In the genomic region with DNA sequence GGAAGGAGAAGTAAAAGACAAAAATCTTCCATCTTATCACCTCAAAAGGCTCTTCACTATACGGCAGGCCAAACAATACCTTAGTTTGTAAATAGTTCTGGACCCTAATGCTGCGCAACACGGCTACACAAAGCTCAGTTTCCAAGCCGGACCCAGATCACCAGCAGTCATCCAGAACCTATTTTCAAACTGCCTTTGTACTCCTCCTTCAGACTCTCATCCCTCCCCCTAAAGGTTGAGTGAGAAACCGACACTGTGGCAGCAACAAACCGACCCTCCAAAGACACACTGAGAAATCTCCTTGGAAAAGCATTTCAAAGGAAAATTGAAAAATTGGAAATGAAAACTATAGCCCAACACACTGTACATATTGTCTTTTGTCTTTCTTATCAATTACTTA, we compare ENCODE assay signal across 8 mouse cellular contexts. TPM values are rescaled to one million over a fixed set of nuclear protein-coding genes. Genes with fewer than 3 reads are reported as not detected.
DNase-seq lines count a peak whose midpoint lies in the region; ATAC-seq and TF ChIP-seq lines count a peak whose summit lies in the region.

No protein-coding gene starts in this region.

- peak overlapping the region; percentile 98 for H3K27ac ChIP-seq in gastrocnemius, adult 2 months
- no peak overlapping the region for H3K27ac ChIP-seq in forebrain, embryonic 14.5 days (ENCODE audit: low read depth, low read length)
- H3K27ac ChIP-seq in liver, embryonic 16.5 days (ENCODE audit: low read length), result no peak overlapping the region

- no peaks in the 10 kb centered on the region for H3K9me3 ChIP-seq in E14TG2a.4 (ENCODE audit: low read length)
- no peaks in the 10 kb centered on the region for H3K9me3 ChIP-seq in forebrain, embryonic 14.5 days (replicated peaks; ENCODE audit: control insufficient read depth, low read length)
- H3K9me3 ChIP-seq in liver, embryonic 16.5 days (replicated peaks; ENCODE audit: control insufficient read depth, low read length), result no peaks in the 10 kb centered on the region

- no peaks in the 10 kb centered on the region for H3K27me3 ChIP-seq in E14TG2a.4 (ENCODE audit: insufficient read depth, low read length)
- H3K27me3 ChIP-seq in forebrain, embryonic 14.5 days (replicated peaks; ENCODE audit: control insufficient read depth, insufficient read depth, low read length), result no peaks in the 10 kb centered on the region
- H3K27me3 ChIP-seq in liver, embryonic 16.5 days (ENCODE audit: control insufficient read depth, insufficient read depth, low read depth, low read length), result no peaks in the 10 kb centered on the region

- no peak for TF ChIP-seq CTCF in gastrocnemius, adult 2 months (IDR thresholded peaks at IDR 0.05)
- TF ChIP-seq CTCF in E14TG2a.4 (conservative IDR thresholded peaks at IDR 0.05; ENCODE audit: low read length), result no peak

- no peak for ATAC-seq in forebrain, embryonic 14.5 days
- no peak for ATAC-seq in liver, embryonic 16.5 days (ENCODE audit: low read depth)

- peak overlapping the region; percentile 70 for H3K9ac ChIP-seq in forebrain, embryonic 14.5 days (ENCODE audit: low read length)
- peak overlapping the region; percentile 22; the same call in 1 of the 2 replicates for H3K9ac ChIP-seq in liver, embryonic 16.5 days (ENCODE audit: low read depth, low read length)

- H3K36me3 ChIP-seq in E14TG2a.4 (ENCODE audit: insufficient read depth, low read length), result 0 out of 2 replicates have a peak, but pooled peaks cover 10% of the 10 kb centered on the region
- H3K36me3 ChIP-seq in forebrain, embryonic 14.5 days (ENCODE audit: control insufficient read depth, insufficient read depth, low read length), result no peaks in the 10 kb centered on the region
- H3K36me3 ChIP-seq in liver, embryonic 16.5 days (ENCODE audit: control insufficient read depth, insufficient read depth), result no peaks in the 10 kb centered on the region

- peak overlapping the region; percentile 87 for H3K4me3 ChIP-seq in gastrocnemius, adult 2 months
- H3K4me3 ChIP-seq in E14TG2a.4 (replicated peaks; ENCODE audit: low read length), result peak overlapping the region; percentile 89
- H3K4me3 ChIP-seq in forebrain, embryonic 14.5 days (ENCODE audit: low read depth, low read length), result peak overlapping the region; percentile 49
- peak overlapping the region; percentile 34 for H3K4me3 ChIP-seq in liver, embryonic 16.5 days (ENCODE audit: low read depth, low read length)

- no peak for DNase-seq in gastrocnemius, adult 2 months
- no peak for DNase-seq in gastrocnemius, postnatal 25 days
- peak; percentile 58 for DNase-seq in forebrain, embryonic 14.5 days (ENCODE audit: low spot score)
- no peak for DNase-seq in right cerebral cortex, postnatal 4 days
- DNase-seq in adrenal gland, adult 2 months, result no peak
- no peak for DNase-seq in kidney, adult 11 months

- H3K4me2 ChIP-seq in forebrain, embryonic 14.5 days (ENCODE audit: low read length), result peak overlapping the region; percentile 84
- H3K4me2 ChIP-seq in liver, embryonic 16.5 days (ENCODE audit: low read depth, low read length), result peak overlapping the region; percentile 34

- peaks cover 55% of the 10 kb centered on the region for H3K4me1 ChIP-seq in E14TG2a.4 (replicated peaks; ENCODE audit: low read depth, low read length)
- H3K4me1 ChIP-seq in forebrain, embryonic 14.5 days (ENCODE audit: control insufficient read depth, insufficient read depth, low read length), result peaks cover 2% of the 10 kb centered on the region; the same call in 1 of the 2 replicates
- peaks cover 12% of the 10 kb centered on the region; the same call in 1 of the 2 replicates for H3K4me1 ChIP-seq in liver, embryonic 16.5 days (ENCODE audit: control insufficient read depth, low read depth, low read length)

- intact Hi-C loops in gastrocnemius, adult 2 months (cut with DNase I), result no loop called here

- whole genome bisulfite sequencing in forebrain, embryonic 14.5 days, result 29% methylated on average over 6 of the region's 6 CpGs
- WGBS in liver, embryonic 16.5 days (ENCODE audit: insufficient replicate concordance), result 55% methylated on average over 6 of the region's 6 CpGs

RNA-seq across cellular contexts. Expression of a gene that starts 2.2 kb away (rescaled TPM):
- 10 to 100 TPM; 25.8 to 35.1 TPM for total RNA-seq in gastrocnemius, adult 2 months (2021)
- 10 to 100 TPM; 29.6 to 31.2 TPM for total RNA-seq in gastrocnemius, postnatal 25 days (2021)
- 27.1 and 27.8 TPM in 2 replicates for polyA plus RNA-seq in forebrain, embryonic 14.5 days (2014; fragmentation: Nextera tagmentation; extraction: Ambion mirVana)
- polyA plus RNA-seq in liver, embryonic 16.5 days (2015; fragmentation: Nextera tagmentation; extraction: Ambion mirVana), result 14.9 and 16.0 TPM in 2 replicates
- 100 to 1,000 TPM; 112 to 135 TPM for total RNA-seq in adrenal gland, adult 2 months (2021)
- 20.4 and 25.8 TPM in 2 replicates for polyA plus RNA-seq in adrenal gland, adult 2 months (2012; rRNA removed)

RNA-seq across cellular contexts. Expression of a gene that starts 10.5 kb away (rescaled TPM):
- total RNA-seq in gastrocnemius, adult 2 months (2021), result not detected
- not detected for total RNA-seq in gastrocnemius, postnatal 25 days (2021)
- polyA plus RNA-seq in forebrain, embryonic 14.5 days (2014; fragmentation: Nextera tagmentation; extraction: Ambion mirVana), result 0.10 and 0.33 TPM in 2 replicates
- polyA plus RNA-seq in liver, embryonic 16.5 days (2015; fragmentation: Nextera tagmentation; extraction: Ambion mirVana), result 0.04 TPM in 2 replicates
- total RNA-seq in adrenal gland, adult 2 months (2021), result under 1 TPM in 1 of 2 experiments, not detected in 1; 0.09 TPM
- polyA plus RNA-seq in adrenal gland, adult 2 months (2012; rRNA removed), result 0.03 TPM in 1 of 2 replicates, not detected in the other

RNA-seq across cellular contexts. Expression of a gene that starts 22.2 kb away (rescaled TPM):
- 10 to 100 TPM; 10.7 to 16.4 TPM for total RNA-seq in gastrocnemius, adult 2 months (2021)
- total RNA-seq in gastrocnemius, postnatal 25 days (2021), result 10 to 100 TPM in 1 of 2 experiments, 1 to 10 TPM in 1; 9.7 to 11.9 TPM
- 277 and 350 TPM in 2 replicates for polyA plus RNA-seq in forebrain, embryonic 14.5 days (2014; fragmentation: Nextera tagmentation; extraction: Ambion mirVana)
- 66.4 and 73.3 TPM in 2 replicates for polyA plus RNA-seq in liver, embryonic 16.5 days (2015; fragmentation: Nextera tagmentation; extraction: Ambion mirVana)
- 10 to 100 TPM; 19.2 to 29.8 TPM for total RNA-seq in adrenal gland, adult 2 months (2021)
- polyA plus RNA-seq in adrenal gland, adult 2 months (2012; rRNA removed), result 42.2 and 63.0 TPM in 2 replicates

RNA-seq across cellular contexts. Expression of a gene that starts 29.5 kb away (rescaled TPM):
- 1 to 10 TPM; 1.1 to 1.9 TPM for total RNA-seq in gastrocnemius, adult 2 months (2021)
- total RNA-seq in gastrocnemius, postnatal 25 days (2021), result 1 to 10 TPM in 1 of 2 experiments, under 1 TPM in 1; 0.94 to 3.4 TPM
- polyA plus RNA-seq in forebrain, embryonic 14.5 days (2014; fragmentation: Nextera tagmentation; extraction: Ambion mirVana), result not detected in 2 replicates
- not detected in 2 replicates for polyA plus RNA-seq in liver, embryonic 16.5 days (2015; fragmentation: Nextera tagmentation; extraction: Ambion mirVana)
- total RNA-seq in adrenal gland, adult 2 months (2021), result not detected
- not detected in 2 replicates for polyA plus RNA-seq in adrenal gland, adult 2 months (2012; rRNA removed)

RNA-seq across cellular contexts. Expression of a gene that starts 29.8 kb away (rescaled TPM):
- 1 to 10 TPM; 6.8 to 7.9 TPM for total RNA-seq in gastrocnemius, adult 2 months (2021)
- total RNA-seq in gastrocnemius, postnatal 25 days (2021), result 1 to 10 TPM; 6.7 to 7.6 TPM
- 55.3 and 59.8 TPM in 2 replicates for polyA plus RNA-seq in forebrain, embryonic 14.5 days (2014; fragmentation: Nextera tagmentation; extraction: Ambion mirVana)
- 17.1 TPM in 2 replicates for polyA plus RNA-seq in liver, embryonic 16.5 days (2015; fragmentation: Nextera tagmentation; extraction: Ambion mirVana)
- 10 to 100 TPM; 24.3 to 24.8 TPM for total RNA-seq in adrenal gland, adult 2 months (2021)
- 12.3 and 15.1 TPM in 2 replicates for polyA plus RNA-seq in adrenal gland, adult 2 months (2012; rRNA removed)

Comparison
In these comparisons a context has a peak if more than half of its experiments do, and no peak if none do; other contexts are left out.
1. H3K4me3 ChIP-seq: peak in every context shown above with its lines; median percentile 89 in E14TG2a.4; 87 in gastrocnemius, adult 2 months; 49 in forebrain, embryonic 14.5 days; 34 in liver, embryonic 16.5 days.